10 mouse cellular contexts compared by ENCODE assay signal in genomic region chr3:86976546-86976945, GRCm38 (mm10). TPM values are rescaled to one million over a fixed set of nuclear protein-coding genes. Genes with fewer than 3 reads are reported as not detected.
DNase-seq lines count a peak whose midpoint lies in the region; ATAC-seq and TF ChIP-seq lines count a peak whose summit lies in the region.
"Had no signal": no experiment of that assay in that cellular context is flagged by ENCODE, and none has a peak within 500 bp of the region (broad histone marks: within the 10 kb centered on the region; RNA-seq: fewer than 3 reads in every experiment).

No protein-coding gene starts in this region.

- no peaks in the 10 kb centered on the region for H3K36me3 ChIP-seq in kidney, embryonic 14.5 days (ENCODE audit: control insufficient read depth, insufficient read depth, low read length)
- H3K36me3 ChIP-seq in hindbrain, postnatal 0 days (ENCODE audit: insufficient read depth, low read length) = no peaks in the 10 kb centered on the region
- H3K36me3 ChIP-seq: embryonic facial prominence, embryonic 12.5 days had no signal

- WGBS in kidney, embryonic 14.5 days = 16% methylated on average over 8 of the region's 8 CpGs
- WGBS in hindbrain, postnatal 0 days = 13% methylated on average over 8 of the region's 8 CpGs

- DNase-seq in kidney, adult 18-20 months = peak; percentile 39
- peak; percentile 84 for DNase-seq in brain, adult 2 months (ENCODE audit: low read depth, low spot score)
- peak; percentile 87 for DNase-seq in hindbrain, postnatal 0 days (ENCODE audit: low spot score)
- DNase-seq in left cerebral cortex, postnatal 25 days (ENCODE audit: low spot score in 2 of 2) = peak; percentile 85 to 91
- peak; percentile 48 for DNase-seq in telencephalon, adult 2 months (ENCODE audit: low read depth, low spot score)

- H3K9me3 ChIP-seq in kidney, embryonic 14.5 days (ENCODE audit: control insufficient read depth, low read length) = no peaks in the 10 kb centered on the region
- no peaks in the 10 kb centered on the region for H3K9me3 ChIP-seq in hindbrain, postnatal 0 days (ENCODE audit: low read length)
- H3K9me3 ChIP-seq: embryonic facial prominence, embryonic 12.5 days had no signal

- no peak overlapping the region for H3K4me2 ChIP-seq in kidney, embryonic 14.5 days (replicated peaks; ENCODE audit: low read depth, low read length)
- H3K4me2 ChIP-seq in hindbrain, postnatal 0 days (ENCODE audit: low read depth, low read length) = no peak overlapping the region
- H3K4me2 ChIP-seq: embryonic facial prominence, embryonic 12.5 days had no signal

- H3K4me1 ChIP-seq in kidney, embryonic 14.5 days (ENCODE audit: control insufficient read depth, insufficient read depth, low read length) = no peaks in the 10 kb centered on the region
- H3K4me1 ChIP-seq in hindbrain, postnatal 0 days (ENCODE audit: insufficient read depth, low read length) = no peaks in the 10 kb centered on the region
- H3K4me1 ChIP-seq: embryonic facial prominence, embryonic 12.5 days had no signal

- no peak for ATAC-seq in kidney, embryonic 14.5 days (ENCODE audit: low FRiP score, low TSS enrichment)
- ATAC-seq in erythroid progenitor cell, adult 5-6 weeks (replicated peaks; ENCODE audit: low FRiP score, poor library complexity, severe bottlenecking) = peak; percentile 63; the same call in 1 of the 2 replicates
- ATAC-seq in hindbrain, postnatal 0 days = peak; percentile 56
- ATAC-seq in monocyte, adult 5-6 weeks (replicated peaks; ENCODE audit: insufficient number of reproducible peaks, low FRiP score, low TSS enrichment, poor library complexity, severe bottlenecking) = peak; percentile 56; the same call in 1 of the 2 replicates

- H3K9ac ChIP-seq in kidney, embryonic 14.5 days (ENCODE audit: low read depth, low read length) = no peak overlapping the region
- no peak overlapping the region for H3K9ac ChIP-seq in hindbrain, postnatal 0 days (replicated peaks; ENCODE audit: low read length)
- H3K9ac ChIP-seq: embryonic facial prominence, embryonic 12.5 days had no signal

- no peak overlapping the region for H3K4me3 ChIP-seq in kidney, embryonic 14.5 days (ENCODE audit: low read length)
- no peak overlapping the region for H3K4me3 ChIP-seq in hindbrain, postnatal 0 days (ENCODE audit: low read length)
- H3K4me3 ChIP-seq: embryonic facial prominence, embryonic 12.5 days; myocyte had no signal

- TF ChIP-seq CTCF in hindbrain, postnatal 0 days (IDR thresholded peaks at IDR 0.05; ENCODE audit: low read depth) = peak; percentile 92

- no peak overlapping the region for H3K27ac ChIP-seq in kidney, embryonic 14.5 days (ENCODE audit: low read depth, low read length)
- H3K27ac ChIP-seq in hindbrain, postnatal 0 days = no peak overlapping the region
- H3K27ac ChIP-seq: embryonic facial prominence, embryonic 12.5 days had no signal

- no peaks in the 10 kb centered on the region for H3K27me3 ChIP-seq in kidney, embryonic 14.5 days (ENCODE audit: control insufficient read depth, insufficient read depth, low read length)
- no peaks in the 10 kb centered on the region for H3K27me3 ChIP-seq in hindbrain, postnatal 0 days (ENCODE audit: insufficient read depth, low read length)
- H3K27me3 ChIP-seq: embryonic facial prominence, embryonic 12.5 days had no signal

- intact Hi-C loops in left cerebral cortex, postnatal 25 days (cut with DNase I) = loop anchor here (1.0 to 10.0 kb wide), 4 partner anchors 54 to 652 kb away; partner anchors contain the start of gene Dclk2

RNA-seq across cellular contexts. Expression of gene Cd1d1, which starts 22.7 kb away (rescaled TPM):
- polyA plus RNA-seq in kidney, embryonic 14.5 days (2014; fragmentation: Nextera tagmentation; extraction: Ambion mirVana) = 20.3 and 22.3 TPM in 2 replicates
- total RNA-seq in erythroid progenitor cell, adult 5-6 weeks (2015; ENCODE audit: low replicate concordance) = 10.5 and 25.2 TPM in 2 replicates
- 5.9 and 9.6 TPM in 2 replicates for total RNA-seq in erythroid progenitor cell, adult 5-6 weeks (2017; ENCODE audit: low replicate concordance)
- 12.4 and 20.5 TPM in 2 replicates for total RNA-seq in hindbrain, postnatal 0 days (2014; rRNA removed)
- 31.5 and 40.8 TPM in 2 replicates for polyA plus RNA-seq in hindbrain, postnatal 0 days (2015; fragmentation: Nextera tagmentation; extraction: Ambion mirVana)
- under 1 TPM; 0.76 to 0.89 TPM for total RNA-seq in left cerebral cortex, postnatal 25 days (2021)
- total RNA-seq in monocyte, adult 5-6 weeks (2017) = 14.4 to 31.8 TPM (median 31.4 TPM) in 3 replicates

RNA-seq across cellular contexts. Expression of gene Dclk2, which starts 55.9 kb away (rescaled TPM):
- 2.3 and 3.6 TPM in 2 replicates for polyA plus RNA-seq in kidney, embryonic 14.5 days (2014; fragmentation: Nextera tagmentation; extraction: Ambion mirVana)
- 57.7 and 65.0 TPM in 2 replicates for total RNA-seq in erythroid progenitor cell, adult 5-6 weeks (2015; ENCODE audit: low replicate concordance)
- total RNA-seq in erythroid progenitor cell, adult 5-6 weeks (2017; ENCODE audit: low replicate concordance) = 36.8 and 66.1 TPM in 2 replicates
- 159 and 176 TPM in 2 replicates for total RNA-seq in hindbrain, postnatal 0 days (2014; rRNA removed)
- 68.1 and 69.6 TPM in 2 replicates for polyA plus RNA-seq in hindbrain, postnatal 0 days (2015; fragmentation: Nextera tagmentation; extraction: Ambion mirVana)
- 10 to 100 TPM; 59.2 to 62.0 TPM for total RNA-seq in left cerebral cortex, postnatal 25 days (2021)
- total RNA-seq in monocyte, adult 5-6 weeks (2017) = 0.43 to 3.5 TPM (median 1.6 TPM) in 3 replicates
